Mouse (Mus musculus): ENCODE measurements around the gene Tsga10ip. TPM values are rescaled to one million over a fixed set of nuclear protein-coding genes. Genes with fewer than 3 reads are reported as not detected.

Tsga10ip gene
- total RNA-seq (2021), result not detected

GRCm38 (mm10) chr19:5402293-5402692 lies at the start of gene Tsga10ip:
TSS of gene Tsga10ip (minus strand) at chr19:5402526.
- intact Hi-C loops (cut with DNase I), result no loop called here
- no peak for DNase-seq (ENCODE audit: extremely low spot score in 1 of 2, low spot score in 2 of 2)

- intact Hi-C loops (cut with DNase I), result no loop called here
- no peak for DNase-seq (ENCODE audit: extremely low spot score in 1 of 2, low spot score in 2 of 2)
Observed at GRCm38 (mm10) chr19:5451766-5452165, 49.4 kb upstream of the Tsga10ip start.

GRCm38 (mm10) chr19:5449673-5450072 lies 47.3 kb upstream of the Tsga10ip start:
- intact Hi-C loops (cut with DNase I), result no loop called here
- DNase-seq (ENCODE audit: extremely low spot score in 1 of 2, low spot score in 2 of 2), result no peak

GRCm38 (mm10) chr19:5448354-5449150 lies 46.2 kb upstream of the Tsga10ip start:
- intact Hi-C loops (cut with DNase I), result no loop called here
- DNase-seq (ENCODE audit: extremely low spot score in 1 of 2, low spot score in 2 of 2), result peak in 1 of 2 experiments; percentile 48

GRCm38 (mm10) chr19:5447515-5448353 lies 45.4 kb upstream of the Tsga10ip start, which contains the start of gene Fosl1:
TSS of gene Fosl1 (plus strand) at chr19:5447547.
- DNase-seq (ENCODE audit: extremely low spot score in 1 of 2, low spot score in 2 of 2), result peak in 1 of 2 experiments; percentile 83
- intact Hi-C loops (cut with DNase I), result no loop called here

GRCm38 (mm10) chr19:5445747-5446146 lies 43.4 kb upstream of the Tsga10ip start:
- DNase-seq (ENCODE audit: extremely low spot score in 1 of 2, low spot score in 2 of 2), result no peak
- intact Hi-C loops (cut with DNase I), result no loop called here

GRCm38 (mm10) chr19:5444954-5445353 lies 42.6 kb upstream of the Tsga10ip start:
- DNase-seq (ENCODE audit: extremely low spot score in 1 of 2, low spot score in 2 of 2), result no peak
- intact Hi-C loops (cut with DNase I), result no loop called here

GRCm38 (mm10) chr19:5444371-5444908 lies 42.1 kb upstream of the Tsga10ip start:
- no peak for DNase-seq (ENCODE audit: extremely low spot score in 1 of 2, low spot score in 2 of 2)
- intact Hi-C loops (cut with DNase I), result no loop called here

- no peak for DNase-seq (ENCODE audit: extremely low spot score in 1 of 2, low spot score in 2 of 2)
- intact Hi-C loops (cut with DNase I), result no loop called here
Observed at GRCm38 (mm10) chr19:5433951-5434350, 31.6 kb upstream of the Tsga10ip start.

- DNase-seq (ENCODE audit: extremely low spot score in 1 of 2, low spot score in 2 of 2), result peak in 1 of 2 experiments; percentile 65
- intact Hi-C loops (cut with DNase I), result no loop called here
Observed at GRCm38 (mm10) chr19:5432992-5433852, 30.9 kb upstream of the Tsga10ip start.

GRCm38 (mm10) chr19:5431911-5432464 lies 29.7 kb upstream of the Tsga10ip start:
- no peak for DNase-seq (ENCODE audit: extremely low spot score in 1 of 2, low spot score in 2 of 2)
- intact Hi-C loops (cut with DNase I), result no loop called here

- intact Hi-C loops (cut with DNase I), result no loop called here
- DNase-seq (ENCODE audit: extremely low spot score in 1 of 2, low spot score in 2 of 2), result no peak
Observed at GRCm38 (mm10) chr19:5430408-5430807, 28.1 kb upstream of the Tsga10ip start.

- intact Hi-C loops (cut with DNase I), result no loop called here
- peak in 1 of 2 experiments; percentile 54 for DNase-seq (ENCODE audit: extremely low spot score in 1 of 2, low spot score in 2 of 2)
Observed at GRCm38 (mm10) chr19:5429806-5430205, 27.5 kb upstream of the Tsga10ip start.

- DNase-seq (ENCODE audit: extremely low spot score in 1 of 2, low spot score in 2 of 2), result no peak
- intact Hi-C loops (cut with DNase I), result no loop called here
Observed at GRCm38 (mm10) chr19:5429219-5429618, 26.9 kb upstream of the Tsga10ip start.

- intact Hi-C loops (cut with DNase I), result no loop called here
- DNase-seq (ENCODE audit: extremely low spot score in 1 of 2, low spot score in 2 of 2), result no peak
Observed at GRCm38 (mm10) chr19:5428083-5428482, 25.8 kb upstream of the Tsga10ip start.

GRCm38 (mm10) chr19:5426640-5427290 lies 24.4 kb upstream of the Tsga10ip start:
- intact Hi-C loops (cut with DNase I), result no loop called here
- DNase-seq (ENCODE audit: extremely low spot score in 1 of 2, low spot score in 2 of 2), result no peak

- intact Hi-C loops (cut with DNase I), result no loop called here
- peak in 1 of 2 experiments; percentile 50 for DNase-seq (ENCODE audit: extremely low spot score in 1 of 2, low spot score in 2 of 2)
Observed at GRCm38 (mm10) chr19:5425906-5426565, 23.7 kb upstream of the Tsga10ip start.

All from left cerebral cortex, postnatal 10 days (tissue).